Mouse (Mus musculus) midbrain, embryonic 15.5 days (tissue): ENCODE data around the gene Isg15. TPM values are rescaled to one million over a fixed set of nuclear protein-coding genes. Genes with fewer than 3 reads are reported as not detected.
A peak's percentile ranks its signal among the peaks of the same experiment; 100 is the strongest.

Source experiments
- ATAC-seq: fragments of 200-750 bp; cut with Nextera tagmentation; replicated peaks from 2 replicates; pipeline ENCODE4 v1.8.0; 2017; ENCODE audit warnings: moderate TSS enrichment
- H3K27ac ChIP-seq: fragments of 300-500 bp; sonication (generic); 2 replicates; pipeline ENCODE4 v1.5.1; 2015; ENCODE audit warnings: mild to moderate bottlenecking, inconsistent platforms
- H3K27me3 ChIP-seq: fragments of 300-500 bp; sonication (generic); replicated peaks from 2 replicates; pipeline ENCODE4 v1.6.1; 2015; ENCODE audit warnings: inconsistent platforms
- H3K36me3 ChIP-seq: fragments of 300-500 bp; sonication (generic); replicated peaks from 2 replicates; pipeline ENCODE4 v1.6.1; 2015; ENCODE audit warnings: inconsistent platforms
- H3K4me1 ChIP-seq: fragments of 300-500 bp; sonication (generic); 2 replicates; pipeline ENCODE4 v1.6.1; 2015; ENCODE audit warnings: inconsistent platforms
- H3K4me2 ChIP-seq: fragments of 300-500 bp; sonication (generic); 2 replicates; pipeline ENCODE4 v1.6.1; 2015; ENCODE audit warnings: inconsistent platforms, mild to moderate bottlenecking, moderate library complexity
- H3K4me3 ChIP-seq: fragments of 300-500 bp; sonication (generic); 2 replicates; pipeline ENCODE4 v1.5.1; 2015; ENCODE audit warnings: mild to moderate bottlenecking, inconsistent platforms
- H3K9ac ChIP-seq: fragments of 300-500 bp; sonication (generic); 2 replicates; pipeline ENCODE4 v1.6.1; 2015; ENCODE audit warnings: mild to moderate bottlenecking, inconsistent platforms
- H3K9me3 ChIP-seq: fragments of 300-500 bp; sonication (generic); 2 replicates; pipeline ENCODE4 v1.6.1; 2016; ENCODE audit warnings: inconsistent platforms
- WGBS: fragments of 180-500 bp; shearing (Covaris S2); methylation state at CpG from one replicate; pipeline ENCODE4 v1.1.7; 2015; ENCODE audit warnings: mixed read lengths; 5-methylcytosine and 5-hydroxymethylcytosine counted together
- polyA plus RNA-seq: library from polyadenylated mRNA; unstranded; fragments of >200 nt; fragmentation: Nextera tagmentation; extraction: Ambion mirVana; gene quantifications from 2 replicates; pipeline ENCODE4 v1.2.1, GENCODE M21; 2015

Gene Isg15
- polyA plus RNA-seq, 1 experiment from 2014 or later, result 2.2 TPM

- no peaks in the 10 kb centered on the region for H3K27me3 ChIP-seq
- no peak overlapping the region for H3K27ac ChIP-seq
- H3K9ac ChIP-seq, result no peak overlapping the region
- H3K4me3 ChIP-seq, result no peak overlapping the region
- H3K9me3 ChIP-seq, result no peaks in the 10 kb centered on the region
- 91% methylated on average over 11 of the region's 11 CpGs for WGBS
- no peak overlapping the region for H3K4me2 ChIP-seq
- no peaks in the 10 kb centered on the region for H3K36me3 ChIP-seq
- ATAC-seq, result no peak
- H3K4me1 ChIP-seq, result no peaks in the 10 kb centered on the region
Observed at GRCm38 (mm10) chr4:156219936-156220335, 19.3 kb upstream of the Isg15 start.

- Histone ChIP-seq H3K9ac (no peak overlapping the region), H3K9me3 (no peaks in the 10 kb centered on the region), H3K27ac (no peak overlapping the region), H3K27me3 (no peaks in the 10 kb centered on the region), H3K36me3 (no peaks in the 10 kb centered on the region), H3K4me2 (no peak overlapping the region), H3K4me1 (no peaks in the 10 kb centered on the region), H3K4me3 (no peak overlapping the region)
- no peak for ATAC-seq
- WGBS, result 80% methylated on average over 16 of the region's 16 CpGs
Observed at GRCm38 (mm10) chr4:156217838-156218237, 17.2 kb upstream of the Isg15 start.

GRCm38 (mm10) chr4:156217022-156217669, 16.5 kb upstream of the Isg15 start:
- Histone ChIP-seq H3K27me3 (no peaks in the 10 kb centered on the region), H3K4me3 (no peak overlapping the region), H3K36me3 (no peaks in the 10 kb centered on the region), H3K9ac (no peak overlapping the region), H3K9me3 (no peaks in the 10 kb centered on the region), H3K4me1 (no peaks in the 10 kb centered on the region), H3K27ac (no peak overlapping the region), H3K4me2 (no peak overlapping the region)
- 83% methylated on average over 16 of the region's 16 CpGs for WGBS
- ATAC-seq, result 0 out of 2 replicates have a peak, but pooled peaks have one; percentile 20

- 86% methylated on average over 2 of the region's 2 CpGs for WGBS
- no peak for ATAC-seq
- Histone ChIP-seq H3K4me2 (no peak overlapping the region), H3K4me3 (no peak overlapping the region), H3K27ac (no peak overlapping the region), H3K9me3 (no peaks in the 10 kb centered on the region), H3K27me3 (no peaks in the 10 kb centered on the region), H3K4me1 (no peaks in the 10 kb centered on the region), H3K36me3 (no peaks in the 10 kb centered on the region), H3K9ac (no peak overlapping the region)
Observed at GRCm38 (mm10) chr4:156216196-156216595, 15.6 kb upstream of the Isg15 start.

GRCm38 (mm10) chr4:156215649-156216048, 15.0 kb upstream of the Isg15 start, which contains the start of gene Perm1:
Gene Perm1, plus strand, starts transcription at chr4:156215868.
- no peak within 1 kb of the TSS for H3K27ac ChIP-seq
- H3K27me3 ChIP-seq, result no peaks in the 10 kb centered on the region
- no peaks in the 10 kb centered on the region for H3K4me1 ChIP-seq
- ATAC-seq, result no peak
- 88% methylated on average over 4 of the region's 4 CpGs for WGBS
- no peak within 1 kb of the TSS for H3K4me2 ChIP-seq
- H3K4me3 ChIP-seq, result no peak within 1 kb of the TSS
- no peak within 1 kb of the TSS for H3K9ac ChIP-seq
- H3K9me3 ChIP-seq, result no peaks in the 10 kb centered on the region
- H3K36me3 ChIP-seq, result no peaks in the 10 kb centered on the region

- H3K4me3 ChIP-seq, result no peak overlapping the region
- H3K4me2 ChIP-seq, result no peak overlapping the region
- WGBS, result 97% methylated on average over 13 of the region's 13 CpGs
- H3K9me3 ChIP-seq, result no peaks in the 10 kb centered on the region
- ATAC-seq, result no peak
- no peaks in the 10 kb centered on the region for H3K27me3 ChIP-seq
- H3K36me3 ChIP-seq, result no peaks in the 10 kb centered on the region
- H3K9ac ChIP-seq, result no peak overlapping the region
- H3K27ac ChIP-seq, result no peak overlapping the region
- H3K4me1 ChIP-seq, result no peaks in the 10 kb centered on the region
Observed at GRCm38 (mm10) chr4:156213134-156213533, 12.5 kb upstream of the Isg15 start.

GRCm38 (mm10) chr4:156209963-156210635, 9.5 kb upstream of the Isg15 start:
- 76% methylated on average over 13 of the region's 13 CpGs for WGBS
- Histone ChIP-seq H3K4me2 (no peak overlapping the region), H3K36me3 (no peaks in the 10 kb centered on the region), H3K9me3 (no peaks in the 10 kb centered on the region), H3K27ac (no peak overlapping the region), H3K4me3 (no peak overlapping the region), H3K27me3 (no peaks in the 10 kb centered on the region), H3K9ac (no peak overlapping the region), H3K4me1 (no peaks in the 10 kb centered on the region)
- no peak for ATAC-seq

GRCm38 (mm10) chr4:156208872-156209271, 8.3 kb upstream of the Isg15 start:
- Histone ChIP-seq H3K27me3 (no peaks in the 10 kb centered on the region), H3K4me1 (peaks cover 5% of the 10 kb centered on the region), H3K27ac (no peak overlapping the region), H3K4me3 (no peak overlapping the region), H3K4me2 (no peak overlapping the region), H3K9ac (no peak overlapping the region), H3K9me3 (no peaks in the 10 kb centered on the region), H3K36me3 (no peaks in the 10 kb centered on the region)
- 84% methylated on average over 4 of the region's 4 CpGs for WGBS
- no peak for ATAC-seq

GRCm38 (mm10) chr4:156203413-156204131, 3.0 kb upstream of the Isg15 start:
- peaks cover 19% of the 10 kb centered on the region for H3K4me1 ChIP-seq
- peak overlapping the region; percentile 50 for H3K4me3 ChIP-seq
- H3K4me2 ChIP-seq, result peak overlapping the region; percentile 91
- no peaks in the 10 kb centered on the region for H3K9me3 ChIP-seq
- peak overlapping the region; percentile 49 for H3K9ac ChIP-seq
- H3K27me3 ChIP-seq, result no peaks in the 10 kb centered on the region; the same call in 1 of the 2 replicates
- H3K27ac ChIP-seq, result peak overlapping the region; percentile 72
- ATAC-seq, result peak; percentile 29; the same call in 1 of the 2 replicates
- under 1% methylated on average over 49 of the region's 49 CpGs for WGBS
- H3K36me3 ChIP-seq, result no peaks in the 10 kb centered on the region

- Histone ChIP-seq H3K9me3 (no peaks in the 10 kb centered on the region), H3K4me2 (peak within 1 kb of the TSS; percentile 91), H3K36me3 (no peaks in the 10 kb centered on the region), H3K27ac (peak within 1 kb of the TSS; percentile 72), H3K4me1 (peaks cover 19% of the 10 kb centered on the region), H3K4me3 (peak within 1 kb of the TSS; percentile 50), H3K9ac (peak within 1 kb of the TSS; percentile 49), H3K27me3 (no peaks in the 10 kb centered on the region; the same call in 1 of the 2 replicates)
- ATAC-seq, result peak; percentile 67
- WGBS, result under 1% methylated on average over 39 of the region's 39 CpGs
Observed at GRCm38 (mm10) chr4:156203001-156203412, 2.4 kb upstream of the Isg15 start, which contains the start of gene AW011738. Gene AW011738, plus strand, starts transcription at chr4:156203304.

GRCm38 (mm10) chr4:156202462-156202893, 1.9 kb upstream of the Isg15 start:
- peak overlapping the region; percentile 91 for H3K4me2 ChIP-seq
- peak overlapping the region; percentile 50 for H3K4me3 ChIP-seq
- peak overlapping the region; percentile 67 for H3K27ac ChIP-seq
- H3K9me3 ChIP-seq, result no peaks in the 10 kb centered on the region
- H3K4me1 ChIP-seq, result peaks cover 19% of the 10 kb centered on the region
- WGBS, result 44% methylated on average over 12 of the region's 12 CpGs
- peak overlapping the region; percentile 49; the same call in 1 of the 2 replicates for H3K9ac ChIP-seq
- no peaks in the 10 kb centered on the region; the same call in 1 of the 2 replicates for H3K27me3 ChIP-seq
- ATAC-seq, result no peak
- no peaks in the 10 kb centered on the region for H3K36me3 ChIP-seq

- Histone ChIP-seq H3K27ac (peak overlapping the region; percentile 91), H3K9me3 (no peaks in the 10 kb centered on the region), H3K36me3 (no peaks in the 10 kb centered on the region), H3K4me3 (peak overlapping the region; percentile 94), H3K27me3 (no peaks in the 10 kb centered on the region; the same call in 1 of the 2 replicates), H3K9ac (peak overlapping the region; percentile 57), H3K4me2 (peak overlapping the region; percentile 54), H3K4me1 (peaks cover 44% of the 10 kb centered on the region)
- WGBS, result under 1% methylated on average over 26 of the region's 26 CpGs
- ATAC-seq, result peak; percentile 90
Observed at GRCm38 (mm10) chr4:156197829-156198205, 2.8 kb downstream of the Isg15 start.
